Mouse (Mus musculus) CD4-positive helper T cell, adult 2 months (primary cell): ENCODE data around the gene Gtsf1.

Source experiments
- DNase-seq: peaks from one replicate; pipeline ENCODE4 v3.0.0-alpha.2; 2012; ENCODE audit warnings: low read depth, missing footprints, low spot score

Gene Gtsf1

DNA sequence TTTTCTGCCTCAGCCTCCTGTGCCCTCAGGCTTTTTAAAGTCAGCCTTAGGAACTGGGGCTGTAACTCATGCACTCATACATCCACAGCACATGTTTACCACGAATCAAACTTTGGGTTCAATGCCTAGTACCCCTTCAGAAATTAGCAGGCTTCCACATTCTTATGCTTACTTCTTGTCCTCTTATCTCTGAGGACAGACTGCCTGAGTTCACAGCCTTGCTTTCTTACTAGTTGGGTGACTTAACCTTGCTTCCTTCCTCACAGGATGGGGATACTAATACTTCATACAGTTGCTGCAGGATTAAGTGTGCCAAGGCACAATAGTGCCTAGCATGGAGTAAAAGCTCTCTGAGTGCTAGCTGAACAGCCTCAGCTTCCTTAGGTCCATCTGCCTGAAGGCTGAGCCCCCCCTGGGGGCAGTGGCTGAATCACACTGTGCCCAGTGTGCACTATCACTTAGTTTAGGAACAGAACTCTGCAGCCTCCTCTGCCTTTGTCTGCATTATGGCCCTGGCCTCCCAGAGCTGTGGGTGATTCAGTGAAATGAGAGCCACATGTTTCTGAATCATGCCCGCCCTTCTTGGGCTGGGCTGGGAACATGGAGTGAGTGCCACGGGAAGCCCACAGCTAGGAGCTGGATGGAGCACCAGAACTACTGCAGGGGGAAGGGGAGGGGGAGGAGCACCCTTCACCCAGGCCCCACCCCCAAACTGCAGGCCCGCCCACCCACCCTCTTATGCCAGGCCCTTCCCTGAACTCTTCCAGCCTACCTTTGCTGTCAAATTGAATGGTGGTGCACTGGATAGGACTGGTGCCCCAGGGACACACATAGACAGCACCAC lies 71.8 kb downstream of the Gtsf1 start:
- DNase-seq = no peak

DNA sequence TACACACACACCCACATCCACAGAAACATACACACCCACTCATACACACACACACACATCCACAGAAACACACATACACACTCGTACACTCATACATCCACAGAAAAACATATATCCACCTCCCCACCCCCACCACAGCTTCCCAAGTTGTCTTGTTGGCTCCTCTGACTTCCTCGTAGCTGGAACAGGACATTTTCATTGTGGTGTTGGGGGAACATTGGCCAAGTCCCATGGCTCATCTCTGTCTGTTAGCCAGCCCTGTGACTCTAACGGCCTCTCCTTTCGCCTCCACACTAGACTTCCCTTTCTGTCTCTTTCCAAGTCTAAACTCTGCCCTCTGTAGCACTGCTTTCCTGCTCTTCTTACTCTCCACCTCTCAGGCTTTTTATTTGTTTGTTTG lies 72.5 kb downstream of the Gtsf1 start:
- no peak for DNase-seq

DNA sequence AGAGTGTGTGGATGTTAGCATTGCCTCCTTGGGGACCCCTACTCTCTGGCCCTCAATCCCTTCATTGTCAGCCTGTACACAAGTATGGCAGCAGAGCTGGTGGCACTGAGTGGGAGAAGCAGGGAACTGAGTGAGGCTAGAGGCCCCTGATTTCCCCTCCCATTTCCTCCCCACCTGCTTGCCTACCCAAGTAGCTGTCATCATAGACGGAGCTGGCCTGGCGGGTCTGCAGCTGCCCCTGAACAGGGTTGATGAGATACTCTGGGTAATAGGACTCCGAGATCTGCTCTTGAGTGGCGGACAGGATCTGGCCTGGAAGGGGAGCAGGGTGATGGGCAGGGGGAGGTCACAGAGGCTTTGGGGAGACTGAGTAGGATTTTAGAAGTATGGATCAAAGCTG lies 74.1 kb downstream of the Gtsf1 start:
- no peak for DNase-seq

DNA sequence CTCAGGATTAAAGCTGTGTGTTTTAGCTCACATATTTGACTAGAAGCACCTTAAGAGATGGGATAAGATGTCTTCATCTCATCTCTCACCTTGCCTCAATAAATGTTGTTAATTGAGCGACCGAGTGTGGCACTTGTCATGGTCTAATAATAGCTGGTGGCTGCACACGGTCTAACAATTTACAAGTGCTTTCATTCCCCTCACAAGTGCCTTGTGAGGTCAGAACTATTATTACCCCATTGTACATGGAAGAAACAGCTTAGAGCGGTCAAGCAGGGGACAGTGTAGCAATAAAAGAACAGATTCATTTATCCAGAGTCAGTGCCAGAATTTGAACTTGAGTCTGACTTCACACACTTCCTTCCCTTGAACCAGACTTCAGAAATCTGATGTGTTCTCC lies 74.8 kb downstream of the Gtsf1 start:
- DNase-seq = no peak

DNA sequence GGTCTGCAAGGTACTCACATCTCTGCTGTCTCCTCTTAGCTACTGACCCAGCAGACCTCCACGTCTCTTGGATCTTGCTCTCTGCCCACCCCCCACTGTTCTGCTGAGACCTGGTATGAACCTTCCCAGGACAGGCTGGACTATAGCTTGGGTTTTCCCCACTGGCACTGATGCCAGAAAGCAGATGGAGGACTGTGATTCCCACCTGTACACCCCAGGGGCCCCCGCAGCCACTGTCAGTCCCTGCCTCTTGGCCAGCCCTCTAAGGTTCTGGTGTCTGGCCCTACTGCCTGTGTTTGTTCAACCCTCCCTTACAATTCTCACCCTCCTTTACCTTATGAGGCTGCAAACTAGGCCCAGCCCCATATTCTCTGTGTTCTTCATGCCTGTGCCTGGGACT lies 75.6 kb downstream of the Gtsf1 start:
- DNase-seq = no peak

DNA sequence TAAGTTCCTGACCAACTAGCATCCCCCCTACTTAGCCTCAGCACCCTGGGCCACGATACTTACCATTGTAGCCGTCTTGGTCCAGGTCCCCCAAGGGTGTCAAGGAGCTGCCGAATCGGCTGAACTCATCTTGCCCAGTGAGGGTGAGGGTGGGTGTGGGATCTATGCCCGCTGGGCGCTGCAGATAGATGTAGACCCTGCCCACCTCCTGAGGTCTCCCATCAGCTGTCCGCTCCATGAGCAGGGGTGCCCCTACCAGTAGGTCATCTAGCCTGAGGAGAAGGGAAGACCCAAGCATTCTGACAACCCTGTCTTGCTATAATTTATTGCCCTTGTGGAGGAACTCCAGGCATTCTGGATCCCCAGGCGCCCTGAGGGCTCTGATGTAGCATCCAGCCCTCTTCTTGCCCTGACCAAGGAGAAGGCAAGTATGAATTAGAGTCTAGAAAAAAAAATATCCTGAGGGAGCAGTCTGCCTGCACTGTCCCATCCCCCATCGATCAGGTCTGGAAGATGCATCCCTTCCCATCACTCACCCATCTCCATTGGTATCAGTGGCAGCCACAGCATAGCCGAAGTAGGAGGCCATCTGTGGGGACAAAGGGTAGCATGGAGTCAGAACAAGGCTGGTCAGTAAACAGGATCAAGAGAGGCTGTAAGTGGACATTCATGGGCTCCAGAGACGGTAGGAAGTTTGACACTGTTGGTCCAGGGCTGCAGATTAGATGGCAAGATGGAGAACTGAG lies 76.6 kb downstream of the Gtsf1 start:
- DNase-seq = no peak

DNA sequence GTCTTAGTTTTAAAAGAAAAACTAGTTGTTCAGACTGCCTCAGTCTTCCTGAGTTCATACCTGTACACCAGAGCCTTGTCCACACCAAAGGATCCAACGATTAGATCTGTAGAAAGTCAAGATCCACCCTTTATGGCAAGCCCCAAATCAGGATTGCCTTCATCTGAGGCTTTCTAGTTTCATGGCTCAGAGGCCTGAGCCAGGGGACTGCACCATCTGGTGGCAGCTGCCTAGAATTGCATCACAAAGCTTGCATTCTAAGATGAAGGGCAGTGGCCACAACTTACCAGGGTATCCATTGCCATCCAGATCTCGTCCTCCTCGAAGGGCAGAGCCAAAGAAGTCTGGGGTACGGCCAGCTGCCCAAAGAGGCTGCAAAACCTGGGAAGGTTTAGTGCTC lies 77.4 kb downstream of the Gtsf1 start:
- peak; percentile 54 for DNase-seq
